Mouse (Mus musculus) lung, adult 2 months (tissue): Measurements from ENCODE around the gene Jup.

ENCODE experiments used
- CTCF ChIP-seq: fragments of 200-500 bp; IDR thresholded peaks from 2 replicates; pipeline ENCODE4 v1.5.1; 2011; ENCODE audit warnings: mild to moderate bottlenecking, low read length, control low read depth; ENCODE audit not compliant: insufficient read depth
- POLR2A ChIP-seq: fragments of 200-500 bp; IDR thresholded peaks from 2 replicates; pipeline ENCODE4 v1.6.1; 2011; ENCODE audit warnings: low read depth, mild to moderate bottlenecking, control low read depth, low read length, borderline replicate concordance; ENCODE audit errors: extremely low read depth

- TF ChIP-seq CTCF (peak; percentile 94), POLR2A (no peak)
These were observed 35.2 kb downstream of the Jup start for GRCm38 (mm10) chr11:100362209-100362978.
